Mouse (Mus musculus) T-cell, adult 2 months (primary cell): Measurements from ENCODE around the gene Lsm14b.

ENCODE experiments used
- DNase-seq: peaks from one replicate; pipeline ENCODE4 v3.0.0; 2022; ENCODE audit warnings: low spot score

Lsm14b gene

DNA sequence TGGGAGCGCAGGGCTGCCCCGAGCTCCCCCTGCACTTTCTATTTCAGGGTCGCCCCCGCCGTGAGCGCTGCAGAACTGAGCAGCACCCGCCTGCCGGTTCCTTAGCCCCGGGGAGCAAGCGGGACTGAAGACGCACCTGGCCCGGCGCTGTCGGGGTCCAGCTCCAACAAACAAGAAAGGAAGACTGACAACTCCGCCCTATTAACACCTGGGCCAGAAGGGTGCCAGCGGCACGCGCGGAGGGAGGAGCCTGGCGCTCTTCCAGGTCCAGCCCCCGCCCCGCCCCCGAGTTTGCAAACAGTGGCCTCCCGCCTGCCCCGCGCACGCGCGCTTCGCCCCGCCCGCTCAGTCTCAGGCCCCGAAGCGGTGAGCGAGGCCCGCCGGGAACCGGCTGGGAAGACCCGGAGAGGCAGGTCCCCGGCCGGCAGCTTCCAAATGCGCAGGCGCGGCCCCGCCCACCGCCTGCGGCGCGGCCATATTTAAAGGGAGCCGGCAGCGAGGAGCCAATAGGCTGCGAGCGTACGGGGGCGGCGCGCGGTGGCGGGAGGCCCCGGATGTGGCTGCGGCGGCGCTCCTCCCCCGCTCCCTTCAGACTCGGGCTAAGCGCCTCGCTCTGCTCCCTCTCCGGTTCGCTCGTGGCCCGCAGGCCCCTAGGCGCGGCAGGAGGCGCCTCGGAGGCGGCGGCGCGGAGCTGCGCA is at the start of gene Lsm14b:
Gene Lsm14b (plus strand): TSS at position 587 of the 698 bp plus-strand sequence.
- peak; percentile 100 for DNase-seq

DNA sequence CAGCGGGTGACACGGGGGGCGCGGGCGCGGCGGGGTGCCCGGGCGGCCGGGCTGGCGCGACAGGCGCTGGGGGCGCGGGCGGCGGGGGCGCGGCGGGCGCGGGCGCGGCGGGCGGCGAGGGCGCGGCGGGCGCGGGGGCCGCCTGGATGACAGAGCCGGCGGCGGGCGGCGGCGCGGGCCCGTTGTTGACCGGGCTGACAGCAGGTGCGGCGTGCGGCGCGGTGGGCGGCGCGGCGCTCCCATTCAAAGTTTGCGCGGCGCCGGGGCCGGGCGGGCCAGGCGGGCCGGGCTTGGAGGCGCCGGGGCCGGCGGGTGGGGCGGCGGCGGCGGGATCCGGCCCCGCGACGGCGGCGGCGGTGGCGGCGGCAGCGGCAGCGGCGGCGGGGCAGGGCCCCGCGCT is 48.9 kb upstream of the Lsm14b start:
- no peak for DNase-seq

DNA sequence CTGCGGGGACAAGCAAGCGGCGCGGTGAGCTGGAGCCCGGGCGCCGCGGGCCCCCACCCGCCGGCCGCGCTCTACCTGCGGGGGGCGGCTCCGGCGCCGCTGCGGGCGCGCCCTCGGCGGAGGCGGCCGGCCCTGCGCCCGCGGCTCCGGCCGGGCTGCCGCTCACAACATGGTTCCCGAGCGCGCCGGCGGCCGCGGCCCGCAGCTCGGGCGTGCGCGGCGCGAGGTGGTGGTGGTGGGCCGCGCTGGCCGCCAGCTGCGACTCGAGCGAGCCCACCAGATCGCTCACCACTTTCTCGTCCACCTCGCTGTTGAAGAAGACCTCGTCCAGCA is 48.5 kb upstream of the Lsm14b start:
- DNase-seq, result no peak

DNA sequence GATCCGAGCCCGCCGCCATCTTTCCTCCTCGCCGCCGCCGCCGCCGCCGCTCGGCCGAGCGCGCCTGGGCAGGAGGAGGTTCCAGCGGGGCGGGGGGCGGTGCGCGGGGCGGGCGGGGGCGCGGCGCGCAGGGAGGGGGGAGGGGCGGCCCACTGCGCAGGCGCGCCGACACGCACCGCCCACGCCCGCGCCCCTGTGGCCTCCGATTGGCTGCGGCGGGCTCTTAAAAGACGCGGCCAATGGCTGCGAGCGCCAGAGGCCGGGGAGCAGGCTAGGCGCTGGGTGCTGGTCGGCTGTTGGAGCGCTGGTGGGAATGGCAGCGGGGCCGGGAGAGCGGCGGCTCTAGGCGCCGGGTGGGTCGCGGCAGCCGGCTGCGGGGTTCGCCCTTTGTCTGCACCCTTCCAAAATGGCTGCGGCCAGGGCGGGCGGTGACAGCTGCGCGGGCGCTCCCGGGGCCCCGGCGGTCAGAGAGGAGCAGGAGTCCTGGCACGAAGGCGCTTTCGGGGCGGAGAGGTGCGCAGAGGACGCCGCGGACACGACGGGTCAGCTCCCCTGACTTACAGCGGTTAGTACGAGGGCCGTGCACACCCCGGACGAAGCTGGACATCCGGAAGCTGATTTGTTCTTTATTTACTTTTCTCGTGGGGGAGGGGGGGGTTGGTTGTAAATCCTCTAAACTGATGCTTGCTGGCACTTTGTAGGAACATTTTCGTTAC is 48.0 kb upstream of the Lsm14b start, which contains the start of gene Taf4:
Gene Taf4 (minus strand): TSS at position 19 of the 716 bp plus-strand sequence.
- DNase-seq, result peak; percentile 83

DNA sequence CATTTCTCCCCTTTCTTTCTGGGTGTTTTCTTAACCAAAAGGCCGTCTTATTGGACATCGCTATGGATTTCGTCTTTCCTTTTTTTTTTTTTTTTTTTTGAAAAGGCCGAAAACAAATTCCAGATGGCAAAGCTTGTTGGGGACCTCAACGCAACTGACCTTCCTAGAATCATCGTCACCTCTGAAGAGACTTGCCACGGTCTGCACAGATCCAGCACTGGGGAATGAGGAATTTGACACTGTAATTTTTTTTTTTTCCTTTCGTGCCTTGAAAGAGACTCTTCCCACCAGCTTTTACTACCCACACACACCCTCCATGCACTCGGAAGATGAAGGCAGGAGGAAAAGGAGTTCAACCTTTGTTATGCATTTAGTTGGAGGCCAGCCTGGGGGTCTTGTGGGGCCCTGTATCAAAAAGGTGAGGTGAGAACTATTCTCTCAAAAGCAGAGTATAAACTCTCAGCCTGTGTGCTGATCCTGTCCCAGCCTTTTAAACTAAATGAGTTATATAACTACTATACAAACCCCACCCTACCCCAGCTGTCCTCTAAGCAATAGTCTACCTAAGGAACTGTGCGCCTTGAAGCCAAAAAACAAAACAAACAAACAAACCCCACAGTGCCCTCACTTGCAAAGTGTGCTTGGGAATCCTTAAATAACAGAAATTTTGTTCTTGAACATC is 47.3 kb upstream of the Lsm14b start:
- DNase-seq, result no peak

DNA sequence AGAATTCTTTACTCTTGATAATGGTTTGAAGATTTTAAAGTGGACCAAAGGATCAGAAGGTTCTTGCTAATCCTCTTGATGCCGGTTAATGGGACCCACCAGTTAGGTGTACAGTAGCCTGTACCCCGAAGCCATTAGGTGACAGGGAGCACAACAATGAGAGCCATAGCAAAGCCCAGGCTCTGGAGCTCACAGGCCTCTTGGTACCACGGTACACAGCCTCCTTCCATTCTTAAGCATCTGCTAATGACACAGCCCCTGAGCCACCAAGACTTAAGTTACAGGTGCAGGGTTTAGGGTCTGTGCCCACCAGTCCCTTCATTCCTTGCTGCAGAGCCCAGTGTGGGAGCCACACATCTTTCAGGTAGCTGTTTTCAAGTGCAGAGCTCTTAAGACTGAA is 46.5 kb upstream of the Lsm14b start:
- no peak for DNase-seq

DNA sequence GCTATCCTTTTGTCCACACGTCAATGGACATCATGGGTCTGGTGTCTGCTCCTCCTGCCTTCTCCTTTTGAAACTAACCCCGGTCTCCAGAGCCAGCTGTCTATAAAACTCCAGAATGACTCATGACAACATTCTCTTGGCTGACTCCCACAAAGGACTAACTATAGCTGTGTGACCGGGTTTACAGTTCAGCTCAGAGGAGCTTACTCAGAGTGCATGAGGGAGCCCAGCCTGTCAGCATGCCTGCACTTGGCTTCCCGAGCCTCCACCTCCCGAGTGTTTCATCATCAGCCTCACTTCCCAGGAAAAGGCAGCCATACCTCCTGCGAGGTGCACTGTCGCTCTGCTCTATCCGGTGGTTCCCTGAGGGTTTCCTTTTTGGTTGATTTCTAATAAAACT is 45.0 kb upstream of the Lsm14b start:
- DNase-seq, result no peak

DNA sequence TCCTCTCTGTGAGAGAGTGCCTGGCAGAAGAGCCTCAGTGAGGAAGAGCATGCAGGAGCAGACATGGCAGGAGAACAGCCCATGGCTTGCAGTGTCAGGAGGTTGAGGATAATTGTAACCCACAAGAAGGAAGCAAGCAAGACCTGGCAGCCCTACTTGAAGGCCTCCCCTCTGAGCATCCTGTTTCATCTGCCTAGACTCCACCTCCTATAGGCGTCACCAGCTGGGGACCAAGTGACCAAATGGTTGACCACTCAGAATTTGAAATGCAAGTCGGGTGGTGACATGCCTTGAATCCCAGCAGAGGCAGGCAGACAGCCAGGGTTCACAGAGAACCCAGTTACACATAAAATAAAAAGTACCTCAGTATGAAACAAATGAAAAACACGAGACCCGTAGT is 44.2 kb upstream of the Lsm14b start:
- no peak for DNase-seq

DNA sequence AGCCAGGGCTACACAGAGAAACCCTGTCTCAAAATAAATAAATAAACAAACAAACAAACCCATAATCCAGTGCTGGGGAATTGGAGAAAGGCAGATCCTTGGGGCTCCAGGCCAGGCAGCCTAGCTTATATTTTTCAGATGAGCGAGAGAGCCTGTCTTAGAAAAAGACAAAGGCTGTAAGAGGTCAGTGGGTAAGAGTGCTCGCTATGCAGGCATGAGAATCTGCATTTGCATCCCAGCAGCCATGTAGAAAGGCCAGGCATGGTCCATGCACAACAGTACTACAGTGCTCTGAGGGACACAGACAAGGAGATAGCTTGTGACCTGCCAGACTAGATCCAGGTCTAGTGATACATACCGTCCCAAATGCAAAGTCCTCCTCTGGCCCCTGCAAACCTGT is 42.1 kb upstream of the Lsm14b start:
- DNase-seq, result no peak

DNA sequence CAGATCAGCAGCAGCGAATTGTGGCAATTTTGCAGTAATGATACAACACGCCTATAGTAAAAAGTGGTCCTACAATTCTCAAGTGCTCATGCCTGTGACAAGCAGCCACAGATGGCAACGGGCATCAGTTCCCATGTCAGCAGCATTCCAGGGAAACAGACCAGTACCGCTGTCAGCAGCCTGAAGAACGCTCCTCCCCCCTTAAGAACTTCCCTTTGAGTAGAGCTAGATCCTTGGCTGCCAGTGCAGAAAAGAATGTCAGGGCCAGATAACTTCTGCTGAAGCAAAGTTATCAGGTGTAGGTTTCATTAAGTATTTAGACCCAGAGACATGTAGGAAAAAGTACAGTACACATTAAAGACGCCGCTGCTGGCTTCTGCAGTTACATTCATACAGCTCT is 40.0 kb upstream of the Lsm14b start:
- no peak for DNase-seq

DNA sequence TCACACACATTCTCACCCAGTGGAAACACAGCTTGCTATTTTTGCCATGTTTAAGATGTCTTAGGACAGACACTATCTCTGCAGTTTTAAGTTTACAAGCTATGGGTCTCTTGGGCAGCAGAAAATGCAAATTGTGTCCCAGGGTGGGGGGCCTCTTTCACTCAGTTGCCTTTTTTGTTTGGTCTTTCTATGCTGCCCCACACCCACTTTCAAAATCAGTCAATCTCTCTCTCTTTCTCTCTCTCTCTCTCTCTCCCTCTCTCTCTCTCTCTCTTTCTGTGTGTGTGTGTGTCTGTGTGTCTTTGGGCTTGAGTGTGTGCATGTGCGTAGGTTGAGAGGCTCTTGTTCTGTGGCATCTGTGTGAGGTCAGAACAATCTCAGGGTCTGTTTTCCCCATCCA is 39.1 kb upstream of the Lsm14b start:
- DNase-seq, result no peak

DNA sequence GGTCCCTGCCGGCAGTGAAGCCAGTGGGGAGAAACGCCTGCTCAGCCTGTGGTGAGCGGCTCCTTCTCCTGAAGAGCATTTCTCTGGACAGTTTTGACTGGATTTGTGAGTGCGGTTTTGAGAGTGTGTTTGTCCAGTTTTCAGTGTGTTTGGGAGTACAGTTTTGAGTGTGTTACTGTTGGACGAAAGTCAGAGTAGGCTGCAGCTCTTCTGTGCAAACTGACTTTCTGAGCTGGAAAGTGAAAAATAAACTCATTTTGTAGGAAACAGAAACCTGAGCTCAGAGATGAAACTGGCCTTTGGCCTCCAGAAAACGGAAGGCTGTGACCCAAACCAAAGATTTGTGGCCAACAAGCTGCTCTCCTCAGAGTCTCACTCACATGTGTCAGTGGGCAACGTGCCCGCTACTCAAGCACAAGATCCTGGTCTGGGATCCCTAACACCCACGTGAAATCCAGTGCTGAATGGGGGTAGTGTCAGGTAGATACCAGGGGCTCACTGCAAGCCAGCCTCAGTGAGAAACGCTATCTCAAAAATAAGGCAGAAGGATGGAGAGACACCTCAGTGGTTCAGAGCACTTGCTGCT is 38.3 kb upstream of the Lsm14b start:
- DNase-seq, result no peak

DNA sequence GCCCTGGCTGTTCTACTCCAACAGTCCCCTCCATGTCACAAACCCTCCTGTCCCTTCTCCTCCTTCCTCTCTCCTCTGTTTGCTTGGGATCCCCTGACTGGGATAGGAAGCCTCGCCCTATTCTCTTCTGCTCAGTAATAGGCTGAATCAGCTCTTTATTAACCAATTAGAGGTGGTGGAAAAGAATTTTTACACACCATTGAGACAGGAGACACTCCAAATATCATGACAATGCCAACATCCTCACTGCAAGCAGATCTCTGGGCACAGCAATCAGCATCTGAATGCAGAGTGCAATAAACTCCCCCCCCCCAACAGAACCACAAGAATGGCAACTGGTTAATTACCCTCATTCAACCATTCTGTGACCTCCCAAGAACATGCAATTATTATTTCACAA is 35.7 kb upstream of the Lsm14b start:
- DNase-seq, result no peak

DNA sequence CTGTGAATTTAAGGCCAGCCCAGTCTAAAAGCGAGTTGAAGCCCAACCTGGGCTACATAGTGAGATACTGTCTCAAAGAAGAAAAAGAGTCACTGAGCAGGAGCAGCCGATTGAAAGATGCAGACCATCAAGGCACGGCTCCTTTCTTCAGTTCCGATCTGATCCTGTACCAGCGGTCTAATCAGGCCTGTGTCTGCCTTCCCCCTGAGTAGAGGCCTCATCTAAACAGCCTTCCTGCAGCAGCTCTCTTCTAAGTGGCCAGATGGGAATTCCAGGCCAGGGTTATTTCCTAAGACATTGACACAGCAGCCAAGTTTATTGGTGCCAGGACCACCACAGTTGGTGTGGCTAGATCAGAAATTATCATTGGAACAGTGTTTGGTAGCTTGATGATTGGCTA is 31.7 kb upstream of the Lsm14b start:
- DNase-seq, result no peak

DNA sequence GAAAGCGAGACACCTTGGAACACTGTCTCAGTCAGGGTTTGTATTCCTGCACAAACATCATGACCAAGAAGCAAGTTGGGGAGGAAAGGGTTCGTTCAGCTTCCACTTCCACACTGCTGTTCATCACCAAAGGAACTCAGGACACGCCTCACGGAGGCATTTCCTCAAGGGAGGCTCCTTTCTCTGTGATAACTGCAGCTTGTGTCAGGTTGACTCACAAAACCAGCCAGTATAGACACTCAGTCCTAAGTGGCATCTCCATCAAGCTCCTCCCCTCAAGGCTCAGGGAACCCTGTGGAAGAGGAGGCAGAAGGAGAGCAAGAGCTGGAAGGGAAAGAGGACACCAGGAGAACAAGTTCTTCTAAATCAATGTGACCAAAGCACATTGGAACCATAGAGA is 26.4 kb upstream of the Lsm14b start:
- DNase-seq, result no peak

DNA sequence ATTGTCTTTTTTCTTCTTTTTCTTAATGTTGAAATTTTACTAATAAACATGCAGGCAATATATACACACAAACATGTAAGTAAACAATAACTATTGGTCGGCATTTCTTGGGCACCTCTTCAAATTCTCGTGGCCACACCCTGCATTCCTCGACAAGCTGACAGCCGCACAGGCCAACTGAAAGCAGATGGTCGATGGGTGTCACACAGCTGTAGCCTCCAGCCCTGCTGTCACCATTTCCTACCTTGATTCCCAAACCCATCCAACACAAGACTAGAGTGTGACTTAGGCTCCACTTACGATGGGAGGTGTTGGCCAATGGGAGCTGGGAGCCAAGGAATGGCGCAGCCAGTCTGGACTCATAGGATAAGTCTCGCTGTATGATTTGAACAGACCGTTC is 23.2 kb upstream of the Lsm14b start:
- no peak for DNase-seq

DNA sequence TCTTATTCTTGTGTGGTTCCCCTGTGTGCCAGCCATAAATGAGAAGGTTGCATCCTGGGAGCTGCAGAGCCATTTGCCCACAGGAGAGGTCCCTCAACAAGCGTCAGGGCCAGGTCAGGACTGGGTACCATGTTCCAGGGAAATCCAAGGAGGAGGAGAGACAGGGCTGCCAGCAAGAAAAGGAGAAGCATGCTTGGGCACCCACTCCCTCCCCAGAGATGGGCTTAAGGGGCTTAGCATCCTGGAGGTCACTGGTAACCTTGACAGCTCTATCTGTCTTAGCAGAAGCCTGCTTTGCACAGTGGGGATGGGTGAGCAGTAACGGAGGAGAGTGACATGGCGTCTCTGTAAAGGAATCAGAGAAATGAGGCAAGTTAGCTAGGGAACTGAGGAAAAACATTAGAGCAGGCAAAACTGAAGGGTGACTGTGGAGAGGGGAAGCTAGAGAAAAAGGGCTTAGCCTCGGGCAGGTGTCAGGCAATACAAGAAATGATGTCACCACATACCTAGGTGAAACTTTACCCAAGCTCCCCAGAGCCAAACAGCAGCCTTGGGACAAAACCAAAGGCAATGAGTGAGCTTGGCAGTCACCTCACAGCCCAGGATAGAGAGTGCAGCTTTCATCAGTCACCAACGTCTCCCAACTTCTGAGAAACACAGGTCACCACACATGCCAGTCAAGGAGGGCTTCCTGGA is 19.0 kb upstream of the Lsm14b start:
- DNase-seq, result no peak

DNA sequence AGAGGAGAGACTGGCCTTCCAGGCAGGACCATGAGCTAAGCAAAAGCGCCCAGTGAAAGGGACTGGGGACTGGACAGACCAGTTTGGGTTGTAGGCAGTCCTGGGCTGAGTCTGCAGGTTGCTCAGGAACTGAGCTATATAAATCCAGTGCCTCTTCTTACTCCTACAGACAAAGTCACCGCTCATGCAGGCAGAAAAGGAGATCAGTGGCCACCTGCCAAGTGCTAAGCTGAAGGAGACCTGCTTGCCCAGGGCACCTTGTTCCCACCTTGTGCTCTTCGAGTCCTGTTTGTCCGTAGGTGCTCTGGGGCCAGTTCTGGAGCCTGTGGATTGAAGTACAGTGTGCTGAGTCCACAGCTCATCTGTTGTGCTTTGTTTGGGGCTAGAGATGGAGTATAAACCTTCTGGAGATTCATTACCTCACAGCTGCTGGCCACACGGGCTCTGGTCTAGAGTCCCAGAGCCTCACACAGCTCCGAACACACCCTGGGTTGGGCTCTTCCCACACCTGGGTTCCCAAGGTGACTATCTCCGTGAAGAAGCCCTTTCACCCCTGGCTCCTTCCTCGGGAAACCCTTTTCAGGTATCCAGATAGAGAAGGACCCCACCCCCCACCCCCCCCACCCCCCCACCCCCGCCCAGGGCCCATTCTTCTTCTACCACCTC is 18.3 kb upstream of the Lsm14b start:
- DNase-seq, result no peak

DNA sequence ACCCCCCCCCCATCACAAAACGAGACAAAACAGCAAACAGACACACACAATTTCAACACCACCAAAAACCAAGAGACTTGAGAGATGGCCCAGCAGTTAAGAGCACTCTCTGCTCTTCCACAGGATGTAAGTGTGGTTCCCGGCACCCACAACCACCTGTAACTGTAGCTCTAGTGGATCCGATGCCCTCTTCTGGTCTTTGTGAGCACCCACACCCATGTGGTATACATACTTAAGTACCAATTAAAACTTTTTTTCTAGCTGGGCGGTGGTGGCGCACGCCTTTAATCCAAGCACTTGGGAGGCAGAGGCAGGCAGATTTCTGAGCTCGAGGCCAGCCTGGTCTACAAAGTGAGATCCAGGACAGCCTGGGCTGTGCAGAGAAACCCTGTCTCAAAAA is 14.1 kb upstream of the Lsm14b start:
- DNase-seq, result no peak

DNA sequence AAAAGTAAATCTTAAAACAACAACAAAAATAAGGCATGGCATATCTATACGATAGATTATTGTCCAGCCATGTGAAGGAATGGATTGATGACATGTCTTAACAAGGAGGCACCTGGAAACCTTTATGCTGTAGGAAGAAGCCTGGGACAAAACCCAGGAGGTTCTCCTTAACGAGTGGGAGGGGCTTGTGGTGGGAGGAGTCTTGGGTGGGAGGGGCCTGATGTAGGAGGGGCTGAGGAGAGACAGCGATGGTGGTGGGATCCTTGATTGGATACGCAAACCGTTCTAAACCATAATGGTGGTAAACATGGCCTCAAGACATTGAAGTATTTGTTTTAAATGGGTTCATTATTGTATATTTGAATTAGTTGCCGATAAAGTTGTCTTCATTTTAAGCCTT is 13.4 kb upstream of the Lsm14b start:
- DNase-seq, result no peak

DNA sequence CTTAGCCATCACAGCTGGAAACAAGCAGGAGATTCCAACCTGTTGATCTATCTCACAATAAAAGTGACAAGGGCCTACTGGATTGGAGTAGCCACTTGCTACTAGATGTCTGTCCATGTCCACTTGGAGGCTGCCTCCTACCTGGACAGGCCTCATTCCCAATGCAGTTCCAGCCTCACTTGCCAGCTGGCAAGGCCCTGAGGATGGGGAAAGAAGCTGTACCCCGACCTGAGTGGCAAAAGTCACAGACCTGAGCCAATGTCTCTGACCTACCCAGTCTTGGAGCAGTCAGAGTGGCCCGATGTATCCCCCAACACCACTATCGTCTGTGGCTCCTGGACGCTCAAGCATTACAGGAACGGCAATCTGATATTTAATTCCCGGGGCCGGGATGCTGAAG is 11.1 kb upstream of the Lsm14b start:
- no peak for DNase-seq

DNA sequence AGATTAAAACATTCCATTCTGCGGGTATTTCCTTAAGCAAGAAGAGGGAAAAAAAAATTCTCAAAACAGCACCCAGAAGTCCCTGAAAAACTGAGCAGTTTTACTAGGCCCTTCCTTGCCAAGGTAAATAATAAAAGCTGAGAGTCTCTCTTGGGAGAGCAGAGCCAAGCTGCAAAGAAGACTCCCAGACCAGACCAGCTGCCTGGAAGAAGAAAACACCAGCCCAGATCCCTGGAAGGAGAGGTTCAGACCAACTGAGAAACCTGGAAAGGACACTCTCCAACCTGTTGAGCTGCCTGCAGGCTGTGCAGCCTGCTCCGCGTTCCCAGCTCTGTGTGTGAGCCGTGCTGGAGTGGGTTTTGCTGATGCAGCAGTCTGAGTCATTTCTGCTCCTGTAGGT is 7.2 kb upstream of the Lsm14b start:
- no peak for DNase-seq
